Mouse (Mus musculus): ENCODE results near the gene Tom1l1.
"Not testable (repeated sequence)": the region's sequence is repeated elsewhere in the genome, so short reads cannot be mapped to it uniquely, and the experiment has no call there.

Gene Tom1l1

DNA sequence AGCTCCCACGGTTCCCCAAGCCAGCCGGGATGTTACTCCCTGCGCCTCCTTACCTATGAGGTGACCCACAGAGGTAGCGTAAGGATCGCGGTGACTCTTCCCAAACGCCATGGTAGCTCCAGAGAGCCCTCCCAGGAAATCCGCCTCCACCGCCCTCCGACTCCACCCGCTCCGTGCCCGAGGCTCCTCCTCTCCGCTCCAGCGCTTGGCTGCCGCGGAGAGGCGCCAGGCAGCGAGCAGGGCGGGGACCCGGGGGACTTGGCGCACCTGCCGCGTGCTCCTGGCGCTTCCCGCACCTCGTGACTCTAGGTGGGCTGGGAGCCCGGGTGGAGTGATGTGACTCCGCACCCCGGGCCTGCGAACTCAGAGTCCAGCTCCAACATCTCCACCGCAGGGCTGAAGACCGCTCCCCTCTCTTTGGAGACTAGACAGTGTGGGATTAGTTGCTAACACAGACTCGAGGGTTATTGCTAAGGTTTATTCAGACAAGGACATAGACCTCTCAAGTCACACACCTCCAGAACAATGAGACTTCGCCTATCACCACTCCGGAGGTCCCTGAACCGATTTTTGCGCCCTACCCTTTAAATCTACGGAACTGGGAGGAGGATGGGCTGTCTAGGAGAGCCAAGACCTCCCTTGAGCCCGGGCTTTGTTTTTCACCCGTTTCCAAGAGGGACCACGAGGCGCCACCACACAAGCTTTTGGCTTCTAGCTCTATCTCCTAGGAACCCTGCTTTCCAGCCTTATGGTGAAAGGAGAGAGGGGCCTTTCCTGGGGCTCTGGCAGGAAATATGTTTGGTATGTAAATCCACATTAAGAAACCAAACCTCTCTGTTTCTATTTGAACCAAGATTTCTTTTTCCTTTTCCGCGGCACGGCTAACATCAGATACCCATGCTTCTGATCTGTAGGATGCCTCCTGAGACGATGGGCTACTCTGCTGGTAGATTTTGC, at the start of gene Tom1l1:
Gene Tom1l1, minus strand, starts transcription at position 907 of the 957 bp plus-strand sequence.
- DNase-seq (ENCODE audit: low spot score), result peak; percentile 52

DNA sequence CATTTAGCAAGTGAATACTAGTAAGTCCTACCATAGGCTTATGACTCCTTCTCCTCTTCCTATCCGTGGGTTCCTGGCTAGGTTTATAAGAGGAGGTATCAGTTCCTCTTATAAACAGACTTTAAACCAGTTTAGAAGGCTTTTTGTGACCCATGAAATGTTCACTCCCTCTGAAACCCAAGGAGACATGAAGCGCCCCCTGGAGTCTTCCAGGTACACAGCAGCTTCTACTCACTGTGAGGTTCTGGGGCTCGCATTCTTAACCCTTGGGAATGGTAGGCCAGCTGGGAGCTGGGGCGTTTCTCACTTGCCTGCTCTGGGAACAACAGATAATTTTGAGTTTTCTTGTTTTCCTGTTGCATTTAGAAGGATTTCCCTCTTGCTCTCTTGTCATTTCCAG, 45.4 kb upstream of the Tom1l1 start:
- no peak for DNase-seq (ENCODE audit: low spot score)

DNA sequence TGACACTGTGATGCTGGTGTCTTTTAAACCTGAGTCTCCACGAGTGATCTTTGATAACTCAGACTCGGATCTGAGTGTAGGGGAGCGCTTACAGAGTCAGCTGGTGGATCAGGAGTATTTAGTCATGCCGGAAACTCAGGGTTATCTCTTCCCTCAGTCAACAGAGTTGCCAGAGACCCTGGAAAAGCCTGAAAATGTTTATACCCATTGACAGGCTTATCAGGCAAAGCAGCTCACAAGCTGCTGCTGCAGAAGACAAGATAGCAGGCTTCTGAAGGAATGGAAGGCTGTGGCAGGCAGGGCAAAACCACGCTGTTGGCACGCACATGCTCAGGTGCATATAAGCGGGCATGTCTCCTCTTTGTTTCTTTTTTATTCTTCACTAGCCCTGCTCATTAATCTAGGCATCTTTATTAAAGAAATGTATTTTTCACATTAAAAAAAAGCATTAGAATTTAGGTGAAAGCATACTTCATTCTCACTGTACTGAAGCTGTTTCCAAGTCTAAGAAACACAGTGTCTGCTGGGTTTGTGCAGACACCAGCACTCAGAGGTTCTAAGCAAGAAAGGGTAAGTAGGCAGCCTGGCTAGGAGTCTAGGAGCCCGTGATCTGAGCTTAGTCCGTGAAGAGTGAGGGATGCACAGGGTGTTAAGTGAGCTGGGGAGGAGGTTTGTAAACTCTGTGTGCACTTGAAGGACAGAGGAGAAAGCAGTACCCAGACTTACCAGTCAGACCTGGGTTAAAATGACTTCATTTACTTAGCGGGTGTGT, 39.4 kb upstream of the Tom1l1 start:
- no peak for DNase-seq (ENCODE audit: low spot score)

DNA sequence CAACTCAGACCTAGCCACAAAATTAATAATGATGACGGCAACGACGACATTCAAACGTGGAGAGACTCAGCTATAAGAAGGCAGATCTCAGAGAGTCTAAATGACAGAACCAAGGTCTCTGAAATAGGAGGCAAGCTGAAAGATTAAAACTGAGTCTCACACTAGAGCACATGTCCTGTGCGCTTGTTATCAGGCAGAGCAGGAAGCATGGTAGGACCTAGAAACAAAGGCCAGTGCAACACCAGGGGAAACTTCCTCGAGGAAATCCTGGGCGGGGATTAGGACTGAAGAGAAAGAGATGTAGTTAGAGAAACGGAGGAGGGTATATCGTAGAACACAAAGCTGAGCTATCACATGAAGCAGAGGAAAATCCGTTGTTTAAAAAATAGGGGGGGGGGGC, 38.6 kb upstream of the Tom1l1 start:
- DNase-seq (ENCODE audit: low spot score), result no peak

DNA sequence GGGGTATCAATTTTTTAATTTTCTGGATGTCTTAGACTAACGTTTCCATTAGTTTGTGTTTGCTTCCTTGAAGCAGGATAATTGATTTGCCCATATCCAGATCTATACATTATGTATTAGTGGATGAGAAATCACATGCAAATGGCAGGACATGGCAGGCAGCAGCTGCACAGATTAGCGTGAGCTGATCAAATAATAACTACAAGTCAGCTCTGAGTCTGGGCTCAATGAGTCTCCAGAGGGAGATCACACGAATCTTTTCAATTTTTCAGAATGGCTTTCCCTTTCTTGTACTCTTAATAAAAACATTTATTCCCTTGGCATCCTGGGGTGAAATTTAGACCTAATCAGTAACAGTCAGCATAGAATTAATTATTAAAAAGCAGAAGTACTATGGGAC, 34.1 kb upstream of the Tom1l1 start:
- DNase-seq (ENCODE audit: low spot score), result no peak

DNA sequence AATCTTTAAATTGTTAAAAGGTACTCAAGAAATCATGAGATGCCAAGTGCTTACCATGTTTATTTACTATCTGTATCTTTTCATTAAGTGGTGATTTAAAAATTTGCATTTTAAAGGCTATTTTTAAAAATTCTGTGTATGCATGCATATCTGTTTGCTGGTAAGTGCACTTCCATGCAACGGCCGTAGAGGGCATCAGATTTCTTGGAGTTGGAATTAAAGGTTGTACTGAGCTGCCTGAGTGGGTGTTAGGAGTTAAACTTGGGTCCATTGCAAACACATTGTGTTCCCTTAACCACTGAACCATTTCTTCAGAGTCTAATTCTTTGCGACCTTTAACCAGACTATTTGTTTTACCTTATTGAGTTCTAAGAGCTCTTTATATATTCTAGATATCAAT, 29.6 kb upstream of the Tom1l1 start:
- no peak for DNase-seq (ENCODE audit: low spot score)

DNA sequence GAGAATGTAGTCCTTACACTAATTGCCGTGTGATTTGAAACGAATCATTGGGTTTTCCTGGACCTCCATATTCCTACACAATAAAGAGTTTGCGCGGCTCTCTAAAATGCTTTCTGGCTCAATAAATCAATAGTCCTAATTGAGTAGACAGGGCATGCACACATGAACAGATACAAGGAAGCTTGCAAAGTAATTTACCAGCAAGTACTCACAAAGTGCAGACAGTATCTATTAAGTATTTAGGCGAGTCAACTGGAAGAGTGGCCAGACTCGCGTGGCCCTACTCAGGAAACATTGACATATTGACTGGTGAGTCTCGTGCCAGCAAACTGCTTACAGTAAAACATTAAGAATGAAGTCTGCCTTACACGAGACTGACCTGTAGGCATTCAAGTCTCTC, 23.4 kb upstream of the Tom1l1 start:
- no peak for DNase-seq (ENCODE audit: low spot score)

DNA sequence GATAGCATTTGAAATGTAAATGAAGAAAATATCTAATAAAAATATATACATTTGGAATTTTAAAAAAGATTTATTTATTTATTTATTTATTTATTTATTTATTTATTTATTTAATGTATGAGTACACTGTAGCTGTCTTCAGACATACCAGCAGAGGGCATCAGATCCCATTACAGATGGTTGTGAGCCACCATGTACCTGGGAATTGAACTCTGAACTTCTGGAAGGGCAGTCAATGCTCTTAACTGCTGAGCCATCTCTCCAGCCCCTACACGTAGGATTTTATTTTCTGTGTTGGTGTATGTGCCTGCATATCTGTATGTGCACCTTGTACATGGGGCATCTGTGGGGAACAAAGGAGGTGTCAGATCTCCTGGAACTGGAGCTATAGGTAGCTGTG, 19.0 kb upstream of the Tom1l1 start:
- not testable (repeated sequence) for DNase-seq (ENCODE audit: low spot score)

DNA sequence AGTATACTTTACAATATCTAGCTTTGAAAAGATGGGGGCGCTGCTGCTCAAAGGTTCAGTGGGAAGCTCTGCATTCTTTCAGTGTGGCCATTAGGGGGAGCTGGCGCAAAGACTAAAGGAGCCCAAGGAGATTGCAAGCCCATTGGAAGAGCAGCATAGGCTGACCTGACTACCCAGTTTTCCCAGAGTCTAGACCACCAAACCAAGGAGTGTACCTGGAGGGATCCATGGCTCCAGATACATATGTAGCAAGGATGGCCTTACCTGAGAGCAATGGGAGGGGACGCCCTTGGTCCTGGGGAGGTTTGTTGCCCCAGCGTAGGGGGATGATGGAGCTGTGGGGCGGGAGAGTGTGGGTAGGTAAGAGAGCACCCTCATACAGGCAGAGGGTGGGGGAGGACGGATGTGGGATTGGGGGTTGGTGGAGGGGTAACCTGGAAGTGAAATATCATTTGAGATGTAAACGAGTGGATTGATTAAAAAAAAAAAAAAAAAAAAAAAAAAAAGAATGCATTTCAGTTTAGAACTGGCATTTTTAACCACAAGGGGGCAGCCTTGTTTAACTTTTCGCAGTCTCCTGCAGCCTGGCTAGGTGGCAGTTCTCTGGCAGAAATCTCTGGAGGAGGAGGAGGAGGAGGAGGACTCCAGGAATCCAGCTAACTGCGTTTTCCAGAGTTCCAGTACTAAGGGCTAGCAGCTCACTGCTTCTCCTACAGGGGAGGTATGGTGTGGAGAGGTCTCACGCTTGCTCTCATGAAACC, 9.5 kb upstream of the Tom1l1 start:
- DNase-seq (ENCODE audit: low spot score), result peak; percentile 29

DNA sequence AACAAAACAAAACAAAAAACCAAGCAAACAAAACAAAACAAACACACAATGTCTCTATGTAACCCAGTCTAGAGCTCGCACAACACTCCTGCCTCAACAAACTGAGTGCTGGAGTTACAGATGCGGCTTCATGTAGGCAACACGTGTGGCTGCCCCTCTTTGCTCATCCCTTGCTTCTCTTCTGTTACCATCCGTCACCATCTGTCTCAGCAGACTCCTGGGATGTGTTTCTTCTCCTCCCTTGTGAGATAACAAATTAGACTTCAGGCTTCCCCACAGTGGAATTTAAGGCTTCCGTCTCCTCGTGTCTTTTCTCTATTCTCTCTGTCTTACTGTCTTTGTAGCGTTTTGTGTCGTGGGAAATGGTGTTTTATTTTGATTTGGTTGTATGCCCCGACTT, 7.6 kb upstream of the Tom1l1 start:
- DNase-seq (ENCODE audit: low spot score), result no peak

DNA sequence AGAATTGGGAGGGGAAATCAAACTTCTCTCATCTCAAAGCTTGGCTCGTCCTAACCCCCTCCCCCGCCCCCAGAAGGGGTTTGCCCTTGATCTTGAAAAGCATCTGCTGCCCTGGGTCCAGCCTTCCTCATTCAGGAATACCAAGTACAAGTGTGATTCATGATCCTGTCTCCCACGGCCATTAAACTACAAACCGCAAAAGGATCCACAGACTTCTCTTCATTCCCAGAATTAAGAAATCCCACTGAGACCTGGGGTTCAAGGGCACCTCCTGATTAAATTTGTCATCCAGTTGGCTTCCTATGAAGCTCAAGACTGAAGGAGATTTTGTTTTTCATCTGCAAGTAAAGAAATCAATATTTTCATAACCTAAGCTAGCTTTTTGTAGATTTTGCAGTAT, 6.0 kb upstream of the Tom1l1 start:
- no peak for DNase-seq (ENCODE audit: low spot score)

DNA sequence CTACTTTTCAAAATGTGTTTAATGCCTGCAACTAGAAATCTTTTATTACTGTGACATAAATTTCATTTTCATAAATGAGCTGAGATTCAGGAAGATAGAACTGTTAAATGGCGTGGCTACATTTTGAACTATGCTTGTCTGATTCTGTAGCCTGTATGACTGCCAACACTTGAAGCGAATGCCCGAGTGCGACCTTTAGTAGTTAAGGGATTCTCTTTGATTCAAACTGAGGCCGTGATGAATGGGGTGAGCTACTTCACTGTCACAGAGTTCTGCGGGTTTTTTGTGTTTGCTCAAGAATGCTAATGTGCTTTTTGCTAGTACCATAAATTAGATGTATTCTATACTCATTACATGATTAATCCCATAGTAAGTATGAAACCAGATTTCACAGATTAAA, 2.2 kb upstream of the Tom1l1 start:
- DNase-seq (ENCODE audit: low spot score), result no peak

DNA sequence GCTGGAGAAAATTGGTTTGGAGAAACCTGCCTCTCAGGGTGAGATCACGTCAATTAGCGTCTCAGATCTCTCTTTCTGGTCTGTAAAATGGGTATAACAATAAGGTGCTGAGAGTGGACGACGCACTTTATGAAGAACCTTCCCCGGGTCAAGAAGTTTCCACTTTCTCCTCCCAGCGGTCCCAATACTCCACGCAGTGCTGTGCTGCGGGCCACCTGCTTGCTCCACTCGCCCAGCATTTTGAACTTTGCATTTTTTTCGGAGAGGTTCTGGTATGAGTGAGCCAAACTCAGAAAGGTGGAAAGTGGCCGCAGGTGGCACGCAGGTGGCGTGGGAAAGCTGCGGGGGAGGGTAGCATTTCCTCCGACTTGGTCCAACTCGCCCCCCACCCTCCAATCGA, 1.1 kb downstream of the Tom1l1 start:
- DNase-seq (ENCODE audit: low spot score), result no peak

DNA sequence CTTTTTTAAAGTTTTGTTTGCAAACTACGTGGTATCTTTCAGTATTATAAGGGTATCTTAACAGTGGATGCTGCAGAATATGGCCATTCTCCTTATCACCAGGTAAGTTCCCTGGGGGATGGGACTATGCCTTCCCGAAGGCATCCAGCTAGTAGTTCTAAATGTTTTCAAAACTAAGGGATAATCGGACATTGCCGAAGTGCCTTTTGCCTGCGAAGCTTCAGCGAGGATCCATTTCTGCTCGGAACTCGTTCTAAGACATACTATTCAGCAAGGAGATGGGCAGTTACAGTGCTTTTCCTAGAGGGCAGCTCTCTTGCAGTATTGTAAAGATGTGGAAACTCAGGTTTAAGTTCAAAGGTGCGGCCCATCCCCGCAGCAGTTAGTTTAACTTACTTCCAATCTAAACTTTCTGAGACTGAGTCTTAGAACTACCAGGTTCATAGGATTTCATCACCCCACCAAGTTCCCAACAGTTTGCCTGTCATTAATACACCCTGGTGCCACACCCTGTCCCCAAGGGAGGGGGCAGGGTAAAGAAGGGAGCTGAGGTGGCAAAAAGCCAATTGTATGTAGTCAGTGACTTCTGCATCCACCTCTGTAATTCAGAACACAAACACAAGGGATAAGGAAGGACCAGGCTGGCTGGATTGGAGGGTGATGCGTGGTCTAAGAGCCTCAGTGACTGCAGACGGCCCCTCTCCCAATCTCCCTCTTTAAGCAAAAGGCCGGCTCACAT, 1.7 kb downstream of the Tom1l1 start:
- DNase-seq (ENCODE audit: low spot score), result no peak

DNA sequence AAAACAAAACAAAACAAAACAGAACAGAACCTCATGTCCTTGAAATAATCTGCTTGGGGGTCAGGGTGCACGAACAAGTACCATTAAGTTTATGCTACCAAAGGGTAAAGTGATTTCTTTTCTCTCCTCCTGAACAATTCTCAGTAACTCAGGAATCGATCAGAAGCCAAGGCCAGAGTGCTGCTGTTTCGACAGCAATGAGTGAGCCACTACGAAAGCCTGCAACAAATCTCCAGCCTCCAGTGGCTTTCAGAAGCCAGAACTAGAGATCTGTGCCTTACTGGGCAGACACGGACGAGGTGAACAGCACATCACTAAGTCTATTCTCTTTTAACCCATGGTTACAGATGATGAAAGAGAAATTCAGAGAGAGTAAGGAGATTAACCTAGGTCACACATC, 3.0 kb downstream of the Tom1l1 start:
- DNase-seq (ENCODE audit: low spot score), result no peak

DNA sequence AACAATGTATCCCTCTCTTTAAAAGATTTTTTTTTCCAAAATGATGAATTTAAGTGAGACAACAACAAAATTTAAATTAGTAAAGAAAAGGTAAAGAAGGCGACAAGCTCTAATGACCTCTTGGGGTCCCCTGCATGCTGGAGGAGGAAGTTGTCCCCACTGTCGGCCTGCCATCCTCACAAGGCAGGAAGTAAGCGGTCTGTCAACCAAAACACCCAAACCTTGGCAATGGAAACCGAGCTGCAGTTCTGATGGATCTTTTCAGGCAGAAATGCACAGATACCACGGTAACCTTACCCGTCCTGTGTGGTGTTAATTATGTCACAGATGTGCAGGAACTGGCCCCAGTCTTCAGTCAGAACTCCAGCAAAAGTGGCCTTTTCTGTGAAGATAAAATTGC, 3.4 kb downstream of the Tom1l1 start:
- DNase-seq (ENCODE audit: low spot score), result no peak

DNA sequence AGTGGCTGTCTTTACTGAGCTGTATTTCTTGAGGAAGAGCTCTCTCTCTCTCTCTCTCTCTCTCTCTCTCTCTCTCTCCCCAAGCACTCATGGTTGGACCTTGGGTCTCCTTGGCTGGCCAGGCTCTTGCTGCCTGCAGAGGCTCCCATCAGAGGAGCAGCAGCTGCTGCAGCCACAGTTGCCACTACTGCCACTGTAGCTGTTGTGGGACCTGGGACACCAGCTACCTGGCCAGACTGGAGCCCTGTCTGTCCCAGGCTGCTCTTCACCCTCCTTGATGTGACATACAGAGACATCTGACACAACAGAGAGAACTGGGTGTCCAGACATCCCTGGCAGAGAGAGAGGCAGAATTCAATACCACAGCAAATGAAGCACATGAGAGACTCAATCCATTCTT, 7.0 kb downstream of the Tom1l1 start:
- no peak for DNase-seq (ENCODE audit: low spot score)

DNA sequence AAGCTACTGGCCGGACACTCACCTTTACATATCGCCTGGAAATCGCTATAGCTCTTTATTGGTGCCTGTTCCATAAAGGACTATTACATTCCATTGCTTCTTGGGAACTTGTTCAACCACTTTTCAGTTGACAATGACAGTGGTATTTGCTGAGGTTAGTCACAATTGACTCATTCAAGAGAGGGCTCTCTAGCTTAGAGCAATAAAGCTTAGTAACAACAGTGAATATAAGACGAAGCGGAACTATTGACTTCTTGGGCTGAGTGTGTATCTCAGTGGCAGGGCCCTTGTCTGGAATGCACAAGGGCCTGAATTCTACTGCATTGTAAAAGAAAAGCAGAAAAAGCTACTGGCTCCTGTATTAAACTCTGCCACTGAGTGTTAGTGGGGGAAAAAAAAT, 9.6 kb downstream of the Tom1l1 start:
- no peak for DNase-seq (ENCODE audit: low spot score)

DNA sequence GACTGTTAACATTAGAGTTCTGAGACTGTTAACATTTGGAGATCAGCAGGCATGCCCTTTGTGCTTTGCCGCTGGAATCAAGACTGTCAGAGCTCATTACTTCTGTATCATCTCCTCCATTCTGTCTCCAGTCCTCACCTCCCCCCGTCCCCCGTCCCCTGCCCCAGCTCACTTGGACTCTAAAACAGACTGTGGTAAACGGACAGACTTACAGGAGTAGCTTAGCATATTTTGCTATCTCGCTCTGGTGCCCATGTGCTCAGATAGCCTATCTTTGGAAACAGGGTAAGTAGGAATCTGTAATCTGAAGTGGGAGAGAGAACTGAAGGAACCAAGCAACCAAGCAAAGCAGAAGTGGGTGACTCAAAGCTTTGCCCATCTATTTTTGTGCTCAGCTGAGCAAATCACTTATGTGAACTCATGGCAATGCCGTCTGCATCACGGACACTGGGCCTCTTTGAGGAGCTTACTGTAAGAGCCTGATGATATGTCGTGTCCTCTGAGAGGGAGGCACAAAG, 10.3 kb downstream of the Tom1l1 start:
- no peak for DNase-seq (ENCODE audit: low spot score)

DNA sequence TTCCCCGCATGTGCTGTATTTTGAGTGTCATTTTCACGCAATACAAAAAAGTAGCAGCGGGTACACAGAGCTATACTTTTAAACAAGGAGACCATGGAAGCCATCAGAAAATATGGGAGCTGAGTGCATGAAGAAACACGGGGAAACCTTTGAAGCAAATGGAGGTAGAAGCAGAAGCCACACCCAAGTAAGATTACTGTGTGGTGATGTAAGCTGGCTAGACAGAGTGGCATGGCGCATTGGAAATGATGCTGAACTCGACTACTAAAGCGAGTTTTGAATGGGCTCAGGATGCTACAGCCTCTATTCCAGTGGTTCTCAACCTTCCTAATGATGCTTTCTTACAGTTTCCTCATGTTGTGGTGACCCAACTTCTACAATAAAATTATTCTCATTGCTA, 11.1 kb downstream of the Tom1l1 start:
- no peak for DNase-seq (ENCODE audit: low spot score)

DNA sequence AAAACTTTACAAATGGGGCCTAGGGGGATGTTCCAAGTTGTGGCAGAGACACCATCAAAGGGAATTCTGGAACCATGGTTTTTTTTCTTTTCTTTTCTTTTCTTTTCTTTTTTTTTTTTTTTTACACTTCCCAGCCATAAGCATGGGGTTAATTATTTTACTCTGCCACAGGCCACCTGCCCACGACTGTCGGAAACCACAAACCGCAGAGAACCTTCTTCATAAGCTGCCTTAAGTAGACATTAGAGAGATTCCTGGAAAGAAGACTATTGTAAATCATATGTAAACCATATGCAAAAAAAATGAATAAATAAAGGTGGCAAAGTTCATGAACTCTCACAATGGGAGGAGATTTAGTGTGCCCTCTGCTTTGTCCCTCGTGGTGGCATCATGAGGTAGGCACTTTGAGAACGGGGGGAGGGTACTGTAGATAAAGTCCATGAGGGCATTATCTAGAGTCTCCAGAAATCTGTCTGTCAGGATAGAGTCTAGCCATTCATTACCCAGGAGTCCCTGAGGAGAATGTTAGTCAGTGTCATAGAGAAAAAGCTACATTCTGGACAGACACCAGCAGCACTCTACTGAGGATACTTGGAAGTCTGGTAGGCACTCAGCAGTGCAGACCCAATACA, 12.6 kb downstream of the Tom1l1 start:
- DNase-seq (ENCODE audit: low spot score), result no peak
